In the genomic region with DNA sequence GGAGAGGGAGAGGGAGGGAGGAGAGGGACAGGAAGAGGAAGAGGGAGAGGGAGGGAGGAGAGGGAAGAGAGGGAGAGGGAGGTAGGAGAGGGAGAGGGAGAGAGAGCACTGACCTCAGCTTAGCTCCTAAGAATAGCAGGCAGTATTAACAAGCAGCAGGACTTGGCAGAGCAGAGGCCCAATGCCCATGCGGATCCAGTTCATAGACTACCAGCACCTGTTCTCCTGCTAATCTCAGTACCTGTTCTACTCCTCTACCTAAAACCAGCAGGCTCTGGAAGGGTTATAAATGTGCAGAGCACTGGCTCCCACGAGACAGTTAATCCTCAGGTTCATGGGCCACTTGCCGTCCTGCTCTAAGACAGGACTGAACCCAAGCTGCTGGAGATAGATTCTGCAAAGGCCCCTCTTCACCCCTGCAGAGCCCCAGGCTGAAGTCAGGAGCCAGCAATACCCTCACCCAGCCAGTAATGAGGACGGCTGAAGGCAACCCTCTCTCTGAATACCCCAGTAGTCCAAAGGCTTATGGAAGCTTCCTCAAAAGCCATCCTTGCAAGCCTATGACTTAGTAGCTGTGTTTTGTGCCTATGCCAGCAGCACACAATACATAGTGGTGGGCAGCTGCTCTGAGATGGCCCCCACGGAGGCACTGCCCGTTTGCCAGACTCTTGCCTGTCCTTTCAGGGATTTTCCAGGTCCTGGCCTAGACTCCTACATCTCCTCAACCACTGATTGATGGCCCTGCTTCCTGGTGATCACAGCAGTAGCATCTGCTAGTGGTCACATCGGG, we compare ENCODE assay signal across 14 mouse cellular contexts. TPM values are rescaled to one million over a fixed set of nuclear protein-coding genes. Genes with fewer than 3 reads are reported as not detected.
DNase-seq lines count a peak whose midpoint lies in the region; ATAC-seq and TF ChIP-seq lines count a peak whose summit lies in the region.
"Had no signal": no experiment of that assay in that cellular context is flagged by ENCODE, and none has a peak within 500 bp of the region (broad histone marks: within the 10 kb centered on the region; RNA-seq: fewer than 3 reads in every experiment).

No protein-coding gene starts in this region.

- WGBS in heart, embryonic 10.5 days = 60% methylated on average over 7 of the region's 7 CpGs
- WGBS in liver, embryonic 12.5 days (ENCODE audit: insufficient replicate concordance) = 74% methylated on average over 7 of the region's 7 CpGs
- 78% methylated on average over 7 of the region's 7 CpGs for WGBS in liver, postnatal 0 days (ENCODE audit: insufficient replicate concordance)
- WGBS in cerebellum, adult 2 months = 9% methylated on average over 7 of the region's 7 CpGs
- WGBS in heart, postnatal 0 days = 34% methylated on average over 7 of the region's 7 CpGs

- H3K27me3 ChIP-seq in heart, embryonic 10.5 days (ENCODE audit: insufficient read depth, poor library complexity, severe bottlenecking) = no peaks in the 10 kb centered on the region
- H3K27me3 ChIP-seq in liver, embryonic 12.5 days (replicated peaks) = no peaks in the 10 kb centered on the region
- H3K27me3 ChIP-seq in liver, postnatal 0 days (ENCODE audit: insufficient read depth, low read length) = no peaks in the 10 kb centered on the region
- no peaks in the 10 kb centered on the region for H3K27me3 ChIP-seq in cerebellum, adult 2 months (ENCODE audit: control insufficient read depth, insufficient read depth, low read length)
- no peaks in the 10 kb centered on the region for H3K27me3 ChIP-seq in heart, postnatal 0 days (ENCODE audit: control insufficient read depth, insufficient read depth, low read length)
- H3K27me3 ChIP-seq: CH12.LX; forebrain, embryonic 15.5 days; hindbrain, embryonic 12.5 days; neural tube, embryonic 13.5 days had no signal

- DNase-seq in heart, embryonic 10.5 days (ENCODE audit: low spot score) = no peak
- DNase-seq in heart, adult 8-10 months (ENCODE audit: low spot score) = no peak
- no peak for DNase-seq in liver, postnatal 0 days
- peak; percentile 85 to 96 for DNase-seq in cerebellum, adult 2 months
- DNase-seq in heart, postnatal 0 days (ENCODE audit: low spot score) = no peak
- DNase-seq in layer of hippocampus, adult 2 months (ENCODE audit: low spot score in 2 of 2) = no peak
- no peak for DNase-seq in right cerebral cortex, postnatal 14 days

- no peak overlapping the region; the same call in 1 of the 2 replicates for H3K9ac ChIP-seq in liver, embryonic 12.5 days
- H3K9ac ChIP-seq in liver, postnatal 0 days (replicated peaks) = no peak overlapping the region
- H3K9ac ChIP-seq in heart, postnatal 0 days (replicated peaks; ENCODE audit: low read depth, low read length) = 0 out of 2 replicates have a peak overlapping the region, but pooled peaks have one; percentile 26
- H3K9ac ChIP-seq: hindbrain, embryonic 12.5 days; neural tube, embryonic 13.5 days had no signal

- no peak overlapping the region for H3K4me3 ChIP-seq in heart, embryonic 10.5 days
- no peak overlapping the region for H3K4me3 ChIP-seq in liver, embryonic 12.5 days
- no peak overlapping the region for H3K4me3 ChIP-seq in liver, postnatal 0 days (ENCODE audit: low read depth, low read length)
- no peak overlapping the region for H3K4me3 ChIP-seq in cerebellum, adult 2 months (replicated peaks; ENCODE audit: insufficient read depth, low read depth, low read length)
- H3K4me3 ChIP-seq in heart, postnatal 0 days (ENCODE audit: low read depth, low read length) = no peak overlapping the region
- H3K4me3 ChIP-seq in layer of hippocampus, adult 2 months = no peak overlapping the region
- H3K4me3 ChIP-seq: forebrain, embryonic 15.5 days; hindbrain, embryonic 12.5 days; neural tube, embryonic 13.5 days had no signal

- peaks cover 39% of the 10 kb centered on the region for H3K36me3 ChIP-seq in heart, embryonic 10.5 days
- peaks cover 95% of the 10 kb centered on the region for H3K36me3 ChIP-seq in liver, embryonic 12.5 days
- peaks cover 72% of the 10 kb centered on the region for H3K36me3 ChIP-seq in liver, postnatal 0 days (replicated peaks; ENCODE audit: insufficient read depth, low read length)
- peaks cover 14% of the 10 kb centered on the region for H3K36me3 ChIP-seq in heart, postnatal 0 days (replicated peaks; ENCODE audit: control insufficient read depth, insufficient read depth, low read length)

- no peak overlapping the region for H3K4me2 ChIP-seq in liver, embryonic 12.5 days
- no peak overlapping the region for H3K4me2 ChIP-seq in liver, postnatal 0 days (ENCODE audit: low read depth, low read length)
- H3K4me2 ChIP-seq in heart, postnatal 0 days (ENCODE audit: low read depth, low read length) = no peak overlapping the region
- H3K4me2 ChIP-seq: forebrain, embryonic 15.5 days; hindbrain, embryonic 12.5 days; neural tube, embryonic 13.5 days had no signal

- H3K4me1 ChIP-seq in heart, embryonic 10.5 days = peaks cover 45% of the 10 kb centered on the region
- H3K4me1 ChIP-seq in liver, embryonic 12.5 days = peaks cover 67% of the 10 kb centered on the region
- peaks cover 14% of the 10 kb centered on the region for H3K4me1 ChIP-seq in liver, postnatal 0 days (ENCODE audit: insufficient read depth)
- H3K4me1 ChIP-seq in cerebellum, adult 2 months (ENCODE audit: control insufficient read depth, insufficient read depth, low read length) = peaks cover 47% of the 10 kb centered on the region
- H3K4me1 ChIP-seq in heart, postnatal 0 days (ENCODE audit: control insufficient read depth, insufficient read depth) = peaks cover 16% of the 10 kb centered on the region

- no peak for ATAC-seq in liver, embryonic 12.5 days
- ATAC-seq in liver, postnatal 0 days = no peak
- ATAC-seq in heart, postnatal 0 days (ENCODE audit: insufficient read depth, low read depth) = peak; percentile 66
- ATAC-seq: forebrain, embryonic 15.5 days had no signal

- no peaks in the 10 kb centered on the region for H3K9me3 ChIP-seq in heart, embryonic 10.5 days
- no peaks in the 10 kb centered on the region for H3K9me3 ChIP-seq in liver, embryonic 12.5 days (replicated peaks)
- no peaks in the 10 kb centered on the region for H3K9me3 ChIP-seq in liver, postnatal 0 days (ENCODE audit: low read length)
- no peaks in the 10 kb centered on the region for H3K9me3 ChIP-seq in heart, postnatal 0 days (replicated peaks; ENCODE audit: control insufficient read depth, low read length)
- H3K9me3 ChIP-seq: forebrain, embryonic 15.5 days; hindbrain, embryonic 12.5 days; neural tube, embryonic 13.5 days had no signal

- TF ChIP-seq POLR2A in cerebellum, adult 2 months (IDR thresholded peaks at IDR 0.05; ENCODE audit: borderline replicate concordance, insufficient read depth, low read length) = peak; percentile 52; the same call in 1 of the 2 replicates

- TF ChIP-seq CTCF in liver, postnatal 0 days (IDR thresholded peaks at IDR 0.05; ENCODE audit: low read depth) = no peak
- no peak for TF ChIP-seq CTCF in cerebellum, adult 2 months (IDR thresholded peaks at IDR 0.05; ENCODE audit: borderline replicate concordance, insufficient read depth, low read depth, low read length)
- TF ChIP-seq CTCF in heart, postnatal 0 days (IDR thresholded peaks at IDR 0.05; ENCODE audit: low read depth) = no peak
- no peak for TF ChIP-seq CTCF in layer of hippocampus, adult 2 months (conservative IDR thresholded peaks at IDR 0.05)

- H3K27ac ChIP-seq in heart, embryonic 10.5 days = peak overlapping the region; percentile 69
- 0 out of 2 replicates have a peak overlapping the region, but pooled peaks have one; percentile 30 for H3K27ac ChIP-seq in liver, embryonic 12.5 days
- no peak overlapping the region for H3K27ac ChIP-seq in liver, postnatal 0 days (ENCODE audit: low read depth)
- H3K27ac ChIP-seq in cerebellum, adult 2 months (ENCODE audit: insufficient read depth, low read length) = peak overlapping the region; percentile 100
- peak overlapping the region; percentile 77 for H3K27ac ChIP-seq in heart, postnatal 0 days (ENCODE audit: low read depth)
- no peak overlapping the region for H3K27ac ChIP-seq in layer of hippocampus, adult 2 months
- H3K27ac ChIP-seq: forebrain, embryonic 15.5 days; hindbrain, embryonic 12.5 days; macrophage; neural tube, embryonic 13.5 days had no signal

- TF ChIP-seq EP300 in liver, postnatal 0 days (IDR thresholded peaks at IDR 0.05; ENCODE audit: low read depth) = no peak
- no peak for TF ChIP-seq EP300 in heart, postnatal 0 days (IDR thresholded peaks at IDR 0.05; ENCODE audit: low read depth)

RNA-seq across cellular contexts. Expression of a gene that starts 6.9 kb away (rescaled TPM):
- polyA plus RNA-seq in heart, embryonic 10.5 days (2016; fragmentation: Nextera tagmentation; extraction: Ambion mirVana) = 1.6 TPM in 2 replicates
- total RNA-seq in heart, adult 8-10 months (2022) = under 1 TPM in 1 of 4 experiments, not detected in 3; 0.14 TPM
- 14.5 and 15.7 TPM in 2 replicates for polyA plus RNA-seq in liver, embryonic 12.5 days (2016; fragmentation: Nextera tagmentation; extraction: Ambion mirVana)
- 81.4 and 93.0 TPM in 2 replicates for polyA plus RNA-seq in liver, postnatal 0 days (2015; fragmentation: Nextera tagmentation; extraction: Ambion mirVana)
- 0.13 TPM in 1 of 2 replicates, not detected in the other for polyA plus RNA-seq in cerebellum, adult 2 months (2012; rRNA removed)
- not detected in 2 replicates for total RNA-seq in heart, postnatal 0 days (2014; rRNA removed; ENCODE audit: low replicate concordance)
- polyA plus RNA-seq in heart, postnatal 0 days (2015; fragmentation: Nextera tagmentation; extraction: Ambion mirVana) = 0.07 TPM in 1 of 2 replicates, not detected in the other
- total RNA-seq in layer of hippocampus, adult 2 months (2021) = not detected
- total RNA-seq: left cerebral cortex, postnatal 25 days had no signal
- polyA plus RNA-seq: forebrain, embryonic 15.5 days had no signal

RNA-seq across cellular contexts. Expression of a gene that starts 9.8 kb away (rescaled TPM):
- 31.8 and 33.1 TPM in 2 replicates for polyA plus RNA-seq in heart, embryonic 10.5 days (2016; fragmentation: Nextera tagmentation; extraction: Ambion mirVana)
- total RNA-seq in heart, adult 8-10 months (2022) = 100 to 1,000 TPM; 103 to 132 (median 110) TPM
- polyA plus RNA-seq in liver, embryonic 12.5 days (2016; fragmentation: Nextera tagmentation; extraction: Ambion mirVana) = 96.6 and 101 TPM in 2 replicates
- 45.2 and 50.1 TPM in 2 replicates for polyA plus RNA-seq in liver, postnatal 0 days (2015; fragmentation: Nextera tagmentation; extraction: Ambion mirVana)
- 184 and 213 TPM in 2 replicates for polyA plus RNA-seq in cerebellum, adult 2 months (2012; rRNA removed)
- 40.5 and 60.2 TPM in 2 replicates for total RNA-seq in heart, postnatal 0 days (2014; rRNA removed; ENCODE audit: low replicate concordance)
- 24.6 and 32.9 TPM in 2 replicates for polyA plus RNA-seq in heart, postnatal 0 days (2015; fragmentation: Nextera tagmentation; extraction: Ambion mirVana)
- 100 to 1,000 TPM in 1 of 2 experiments, 10 to 100 TPM in 1; 95.7 to 111 TPM for total RNA-seq in layer of hippocampus, adult 2 months (2021)

RNA-seq across cellular contexts. Expression of a gene that starts 20.4 kb away (rescaled TPM):
- polyA plus RNA-seq in heart, embryonic 10.5 days (2016; fragmentation: Nextera tagmentation; extraction: Ambion mirVana) = 2.5 and 3.2 TPM in 2 replicates
- total RNA-seq in heart, adult 8-10 months (2022) = 1 to 10 TPM; 1.3 to 3.1 (median 1.6) TPM
- 2.2 and 2.5 TPM in 2 replicates for polyA plus RNA-seq in liver, embryonic 12.5 days (2016; fragmentation: Nextera tagmentation; extraction: Ambion mirVana)
- 0.59 and 0.86 TPM in 2 replicates for polyA plus RNA-seq in liver, postnatal 0 days (2015; fragmentation: Nextera tagmentation; extraction: Ambion mirVana)
- 2.7 TPM in 2 replicates for polyA plus RNA-seq in cerebellum, adult 2 months (2012; rRNA removed)
- 1.4 and 7.6 TPM in 2 replicates for total RNA-seq in heart, postnatal 0 days (2014; rRNA removed; ENCODE audit: low replicate concordance)
- 1.4 and 1.6 TPM in 2 replicates for polyA plus RNA-seq in heart, postnatal 0 days (2015; fragmentation: Nextera tagmentation; extraction: Ambion mirVana)
- total RNA-seq in layer of hippocampus, adult 2 months (2021) = 1 to 10 TPM; 2.0 to 2.6 TPM

RNA-seq across cellular contexts. Expression of a gene that starts 21.1 kb away (rescaled TPM):
- polyA plus RNA-seq in heart, embryonic 10.5 days (2016; fragmentation: Nextera tagmentation; extraction: Ambion mirVana) = 80.7 and 84.4 TPM in 2 replicates
- 10 to 100 TPM; 38.5 to 49.0 (median 44.9) TPM for total RNA-seq in heart, adult 8-10 months (2022)
- polyA plus RNA-seq in liver, embryonic 12.5 days (2016; fragmentation: Nextera tagmentation; extraction: Ambion mirVana) = 199 and 215 TPM in 2 replicates
- 67.7 and 75.2 TPM in 2 replicates for polyA plus RNA-seq in liver, postnatal 0 days (2015; fragmentation: Nextera tagmentation; extraction: Ambion mirVana)
- polyA plus RNA-seq in cerebellum, adult 2 months (2012; rRNA removed) = 69.6 and 83.5 TPM in 2 replicates
- 36.5 and 43.5 TPM in 2 replicates for total RNA-seq in heart, postnatal 0 days (2014; rRNA removed; ENCODE audit: low replicate concordance)
- polyA plus RNA-seq in heart, postnatal 0 days (2015; fragmentation: Nextera tagmentation; extraction: Ambion mirVana) = 32.8 TPM in 2 replicates
- total RNA-seq in layer of hippocampus, adult 2 months (2021) = 10 to 100 TPM; 35.3 to 37.0 TPM

RNA-seq across cellular contexts. Expression of a gene that starts 24.3 kb away (rescaled TPM):
- polyA plus RNA-seq in heart, embryonic 10.5 days (2016; fragmentation: Nextera tagmentation; extraction: Ambion mirVana) = 30.4 and 30.7 TPM in 2 replicates
- total RNA-seq in heart, adult 8-10 months (2022) = 1 to 10 TPM; 7.3 to 9.6 (median 9.0) TPM
- 22.1 and 22.6 TPM in 2 replicates for polyA plus RNA-seq in liver, embryonic 12.5 days (2016; fragmentation: Nextera tagmentation; extraction: Ambion mirVana)
- polyA plus RNA-seq in liver, postnatal 0 days (2015; fragmentation: Nextera tagmentation; extraction: Ambion mirVana) = 12.2 and 12.6 TPM in 2 replicates
- polyA plus RNA-seq in cerebellum, adult 2 months (2012; rRNA removed) = 16.5 and 28.7 TPM in 2 replicates
- total RNA-seq in heart, postnatal 0 days (2014; rRNA removed; ENCODE audit: low replicate concordance) = 13.1 and 18.1 TPM in 2 replicates
- polyA plus RNA-seq in heart, postnatal 0 days (2015; fragmentation: Nextera tagmentation; extraction: Ambion mirVana) = 15.7 and 17.2 TPM in 2 replicates
- 10 to 100 TPM; 17.5 to 17.7 TPM for total RNA-seq in layer of hippocampus, adult 2 months (2021)

Comparison
In these comparisons a context has a peak if more than half of its experiments do, and no peak if none do; other contexts are left out.
1. H3K27ac ChIP-seq: peak in heart, embryonic 10.5 days (single experiment), liver, embryonic 12.5 days (single experiment), cerebellum, adult 2 months (single experiment) and heart, postnatal 0 days (single experiment); none in liver, postnatal 0 days (single experiment) and layer of hippocampus, adult 2 months (single experiment).
2. DNase-seq: peak in cerebellum, adult 2 months (2 of 2); none in heart, embryonic 10.5 days (single experiment), heart, adult 8-10 months (single experiment), liver, postnatal 0 days (single experiment), heart, postnatal 0 days (single experiment), layer of hippocampus, adult 2 months (0 of 2) and right cerebral cortex, postnatal 14 days (single experiment).